Mouse (Mus musculus) left cerebral cortex, adult 9 months (tissue): ENCODE measurements at regions not wholly inside any gene's neighbourhood (a gene's known extent, or its start where the extent isn't known, plus 50 kb on each side); places are given as distances from the start of the nearest gene placed in this dataset.

ENCODE experiments used
- DNase-seq, 2 experiments: peaks; one replicate each; pipeline ENCODE4 v3.0.0; 2022; ENCODE audit warnings: low spot score in 2 of 2

- DNase-seq, result no peak
Observed at GRCm38 (mm10) chr9:112431920-112432437, 196.2 kb upstream of the Arpp21 start.

- DNase-seq, result no peak
Observed at GRCm38 (mm10) chr9:112429196-112429595, 193.5 kb upstream of the Arpp21 start.

DNA sequence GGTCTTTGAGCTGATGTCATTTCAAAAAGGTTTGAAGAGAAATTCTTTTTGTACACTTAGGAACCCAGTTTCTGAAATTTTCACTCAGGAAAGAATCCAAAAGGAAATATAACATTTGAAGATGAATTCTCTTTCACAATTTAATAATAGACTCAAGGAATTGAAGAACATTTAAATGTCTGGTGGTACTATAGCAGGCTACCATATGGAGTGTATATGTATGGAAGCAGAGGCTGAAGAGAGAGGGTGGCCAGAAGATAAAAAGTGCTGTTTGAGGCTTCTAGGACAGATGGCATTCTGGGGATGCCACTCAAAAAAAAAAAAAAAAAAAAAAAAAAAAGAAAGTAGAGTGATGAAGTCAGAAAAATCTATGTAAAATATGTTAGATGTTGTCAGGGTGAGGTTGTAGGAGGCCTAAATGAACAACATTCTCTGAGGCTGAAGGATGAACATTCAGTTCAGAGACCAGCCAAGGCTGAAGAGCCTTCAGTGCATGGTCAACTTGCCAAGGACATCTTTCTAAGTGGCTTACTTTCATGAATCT, 170.1 kb upstream of the Arpp21 start:
- peak in 1 of 2 experiments; percentile 37 for DNase-seq

DNA sequence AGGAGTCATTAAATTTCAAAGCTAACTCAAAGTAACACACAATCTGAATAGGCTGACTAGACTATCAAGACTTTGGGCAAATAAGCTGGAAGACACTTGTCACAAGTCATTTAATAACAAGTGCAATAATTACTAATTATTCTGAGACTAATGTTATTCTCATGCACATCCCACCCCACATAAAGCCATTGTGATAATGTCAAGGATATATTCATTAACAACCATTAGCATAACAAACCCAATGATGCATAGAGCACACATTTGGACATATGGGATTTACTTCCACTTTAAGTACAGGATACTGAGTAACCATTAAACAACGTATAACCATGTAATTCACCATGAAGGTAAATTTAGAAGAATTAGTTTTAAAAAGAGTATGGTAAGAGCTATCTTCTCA, 135.0 kb upstream of the Arpp21 start:
- no peak for DNase-seq

- DNase-seq, result no peak
Observed at GRCm38 (mm10) chr9:112367291-112367690, 131.6 kb upstream of the Arpp21 start.

DNA sequence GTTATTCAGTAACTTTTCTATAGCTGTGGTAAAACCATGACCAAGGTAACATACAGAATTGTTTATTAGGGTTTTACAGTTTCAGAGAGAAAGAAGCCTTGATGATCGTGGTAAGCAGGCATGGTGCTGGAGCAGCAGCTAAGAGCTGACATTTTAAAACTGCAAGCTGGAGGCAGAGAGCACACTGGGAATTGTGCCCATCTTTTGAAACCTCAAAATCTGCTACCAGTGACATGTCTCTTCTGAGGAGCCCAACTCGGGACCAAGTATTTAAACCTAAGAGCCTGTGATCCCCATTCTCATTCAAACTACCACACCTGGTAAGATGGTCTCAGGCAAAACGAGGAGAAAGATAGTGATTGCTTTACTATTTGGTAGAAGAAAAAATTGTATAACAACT, 125.6 kb upstream of the Arpp21 start:
- DNase-seq, result no peak

DNA sequence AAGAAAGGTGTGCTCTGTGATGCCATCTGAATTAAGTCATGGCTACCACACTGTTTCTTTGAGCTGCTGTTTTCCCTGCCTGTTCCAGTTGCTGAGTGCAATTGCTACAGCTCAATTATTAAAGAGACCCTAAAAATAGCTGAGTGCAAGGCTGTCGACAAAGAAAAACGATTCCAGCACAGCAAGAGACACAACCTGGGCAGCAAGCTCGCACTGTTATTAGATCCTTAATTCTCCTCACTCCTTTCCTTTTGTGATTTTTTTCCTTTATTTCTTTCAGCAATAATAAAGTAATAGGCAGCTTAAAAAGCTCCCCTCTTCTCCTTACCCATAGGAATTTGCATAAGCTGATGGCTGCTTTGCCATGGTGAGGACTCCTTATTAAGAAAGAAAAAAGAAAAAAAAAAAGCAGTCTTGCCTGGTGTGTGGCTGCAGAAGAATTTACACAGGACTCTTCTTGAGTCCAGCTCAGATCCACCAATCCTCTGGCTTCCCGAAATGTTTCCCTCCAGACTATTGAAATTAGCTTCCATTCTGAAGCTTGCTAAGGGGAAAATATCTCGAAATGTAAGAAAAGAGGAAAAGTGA, 123.1 kb upstream of the Arpp21 start:
- no peak for DNase-seq

DNA sequence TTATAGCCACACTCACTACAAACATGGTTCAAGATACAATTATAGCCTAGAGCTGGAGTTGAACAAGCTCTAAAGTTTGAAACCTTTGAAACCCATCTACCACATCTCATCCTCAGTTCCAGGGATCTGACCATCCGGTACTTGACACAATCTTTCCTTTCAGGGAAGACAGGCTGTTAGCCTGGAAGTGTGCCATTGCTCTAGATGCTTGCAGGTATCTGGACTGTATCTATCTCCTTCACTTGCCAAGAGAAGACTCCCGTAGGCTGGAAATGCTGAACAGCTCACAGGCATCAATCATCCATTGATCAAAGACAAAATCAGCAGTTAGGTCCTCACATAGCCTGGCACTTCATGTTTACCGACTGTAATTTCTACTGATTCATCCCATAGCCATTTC, 117.5 kb upstream of the Arpp21 start:
- no peak for DNase-seq

DNA sequence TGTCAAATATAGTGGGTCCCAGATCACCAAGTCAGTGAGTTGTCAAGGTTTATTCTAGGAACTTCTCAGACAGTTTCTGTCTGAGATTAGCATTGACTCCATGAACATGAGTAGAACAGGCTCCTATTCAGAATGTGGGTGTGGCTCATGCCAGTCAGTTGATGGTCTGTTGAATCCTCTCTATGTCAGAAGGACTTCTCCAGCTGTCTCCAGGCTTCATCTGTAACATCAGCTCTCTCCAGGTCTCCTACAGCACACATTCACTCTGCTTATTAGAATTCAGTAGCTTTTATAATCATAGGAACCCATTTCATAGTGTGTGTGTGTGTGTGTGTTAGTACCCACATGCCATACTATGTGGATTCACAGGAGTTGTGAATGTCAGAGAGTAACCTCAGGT, 113.2 kb upstream of the Arpp21 start:
- DNase-seq, result no peak

- no peak for DNase-seq
Observed at GRCm38 (mm10) chr9:112344792-112345191, 109.1 kb upstream of the Arpp21 start.

GRCm38 (mm10) chr9:112340363-112340762, 104.6 kb upstream of the Arpp21 start:
- DNase-seq, result no peak

- no peak for DNase-seq
Observed at GRCm38 (mm10) chr9:112320016-112320415, 84.3 kb upstream of the Arpp21 start.

GRCm38 (mm10) chr9:112308950-112309349, 73.2 kb upstream of the Arpp21 start:
- no peak for DNase-seq

DNA sequence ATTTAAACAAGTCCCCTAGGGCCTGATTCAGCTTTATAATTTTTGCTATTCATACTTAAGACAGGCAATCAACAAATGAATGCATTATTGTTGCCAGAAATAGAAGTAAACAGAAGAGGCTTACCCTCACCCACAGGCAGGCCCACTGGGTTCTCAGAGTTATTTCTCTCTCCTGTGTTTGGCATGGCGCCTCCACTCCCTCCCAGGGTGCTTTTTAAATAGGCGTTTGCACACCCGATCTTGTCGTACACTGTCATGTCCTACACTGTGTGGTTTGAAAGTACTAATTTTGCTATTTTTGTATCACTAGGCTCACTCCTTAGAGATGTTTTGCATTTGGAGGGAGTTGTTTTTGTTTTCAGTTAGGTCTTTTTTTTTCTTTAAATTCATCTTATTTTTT, 72.1 kb upstream of the Arpp21 start:
- peak; percentile 42 to 73 for DNase-seq

- DNase-seq, result peak in 1 of 2 experiments; percentile 14
Observed at GRCm38 (mm10) chr9:112291875-112292274, 56.1 kb upstream of the Arpp21 start.
